Mouse (Mus musculus) stomach, embryonic 14.5 days (tissue): ENCODE data around the gene Fbxo10. TPM values are rescaled to one million over a fixed set of nuclear protein-coding genes. Genes with fewer than 3 reads are reported as not detected.
"Not testable (repeated sequence)": the region's sequence is repeated elsewhere in the genome, so short reads cannot be mapped to it uniquely, and the experiment has no call there.

Source experiments
- ATAC-seq: fragments of 200-750 bp; cut with Nextera tagmentation; 2 replicates; pipeline ENCODE4 v1.8.0; 2017; ENCODE audit warnings: low read depth, moderate TSS enrichment; ENCODE audit not compliant: insufficient number of reproducible peaks, insufficient read depth, low FRiP score
- H3K27ac ChIP-seq: fragments of 300-500 bp; sonication (generic); 2 replicates; pipeline ENCODE4 v1.5.1; 2014; ENCODE audit warnings: mild to moderate bottlenecking, low read length, moderate library complexity, mixed read lengths
- H3K27me3 ChIP-seq: fragments of 300-500 bp; sonication (generic); 2 replicates; pipeline ENCODE4 v1.6.1; 2014; ENCODE audit warnings: low read length, control low read depth, mixed read lengths; ENCODE audit not compliant: control insufficient read depth, insufficient read depth
- H3K36me3 ChIP-seq: fragments of 300-500 bp; sonication (generic); 2 replicates; pipeline ENCODE4 v1.6.1; 2014; ENCODE audit warnings: mild to moderate bottlenecking, control low read depth, low read length, moderate library complexity, mixed read lengths; ENCODE audit not compliant: control insufficient read depth, insufficient read depth
- H3K4me1 ChIP-seq: fragments of 300-500 bp; sonication (generic); 2 replicates; pipeline ENCODE4 v1.6.1; 2014; ENCODE audit warnings: low read length, control low read depth, mixed read lengths; ENCODE audit not compliant: control insufficient read depth, insufficient read depth
- H3K4me2 ChIP-seq: fragments of 300-500 bp; sonication (generic); replicated peaks from 2 replicates; pipeline ENCODE4 v1.6.1; 2014; ENCODE audit warnings: low read depth, low read length, control low read depth
- H3K4me3 ChIP-seq: fragments of 300-500 bp; sonication (generic); 2 replicates; pipeline ENCODE4 v1.5.1; 2014; ENCODE audit warnings: low read depth, low read length, control low read depth
- H3K9ac ChIP-seq: fragments of 300-500 bp; sonication (generic); replicated peaks from 2 replicates; pipeline ENCODE4 v1.6.1; 2014; ENCODE audit warnings: low read depth, mild to moderate bottlenecking, control low read depth, low read length, moderate library complexity, mixed read lengths
- H3K9me3 ChIP-seq: fragments of 300-500 bp; sonication (generic); 2 replicates; pipeline ENCODE4 v1.6.1; 2016; ENCODE audit warnings: low read depth, low read length, control low read depth; ENCODE audit not compliant: control insufficient read depth
- WGBS: fragments of 180-500 bp; shearing (Covaris S2); extraction: QIAGEN DNeasy Blood & Tissue Kit; methylation state at CpG from one replicate; pipeline ENCODE4 v1.1.7; 2014; 5-methylcytosine and 5-hydroxymethylcytosine counted together
- polyA plus RNA-seq: library from polyadenylated mRNA; unstranded; fragments of >200 nt; fragmentation: Nextera tagmentation; extraction: Ambion mirVana; gene quantifications from 2 replicates; pipeline ENCODE4 v1.2.1, GENCODE M21; 2014

Gene Fbxo10
- polyA plus RNA-seq, 1 experiment from 2014 or later: 11.4 TPM

GRCm38 (mm10) chr4:45066036-45066730 lies 18.2 kb downstream of the Fbxo10 start:
- no peak overlapping the region for H3K4me3 ChIP-seq
- no peak overlapping the region for H3K4me2 ChIP-seq
- H3K9ac ChIP-seq: no peak overlapping the region
- no peaks in the 10 kb centered on the region for H3K9me3 ChIP-seq
- no peak overlapping the region for H3K27ac ChIP-seq
- no peaks in the 10 kb centered on the region for H3K27me3 ChIP-seq
- H3K4me1 ChIP-seq: no peaks in the 10 kb centered on the region
- H3K36me3 ChIP-seq: peaks cover 6% of the 10 kb centered on the region; the same call in 1 of the 2 replicates
- no peak for ATAC-seq
- 44% methylated on average over 2 of the region's 2 CpGs for WGBS

- H3K27me3 ChIP-seq: no peaks in the 10 kb centered on the region
- 80% methylated on average over 2 of the region's 2 CpGs for WGBS
- no peak overlapping the region for H3K9ac ChIP-seq
- no peak overlapping the region for H3K4me2 ChIP-seq
- H3K4me3 ChIP-seq: no peak overlapping the region
- H3K9me3 ChIP-seq: no peaks in the 10 kb centered on the region
- no peaks in the 10 kb centered on the region for H3K4me1 ChIP-seq
- peaks cover 6% of the 10 kb centered on the region; the same call in 1 of the 2 replicates for H3K36me3 ChIP-seq
- no peak for ATAC-seq
- no peak overlapping the region for H3K27ac ChIP-seq
Measured at GRCm38 (mm10) chr4:45064577-45064976, 19.8 kb downstream of the Fbxo10 start.

GRCm38 (mm10) chr4:45063836-45064235 lies 20.6 kb downstream of the Fbxo10 start:
- H3K27me3 ChIP-seq, H3K4me2 ChIP-seq, H3K4me1 ChIP-seq, H3K9me3 ChIP-seq, H3K36me3 ChIP-seq, H3K9ac ChIP-seq, ATAC-seq, H3K4me3 ChIP-seq, H3K27ac ChIP-seq: not testable (repeated sequence)
- 94% methylated on average over 1 of the region's 1 CpGs for WGBS

GRCm38 (mm10) chr4:45055451-45055850 lies 29.0 kb downstream of the Fbxo10 start:
- H3K4me3 ChIP-seq: no peak overlapping the region
- peaks cover 17% of the 10 kb centered on the region for H3K36me3 ChIP-seq
- no peak overlapping the region for H3K4me2 ChIP-seq
- H3K9me3 ChIP-seq: no peaks in the 10 kb centered on the region
- ATAC-seq: no peak
- no peak overlapping the region for H3K9ac ChIP-seq
- 87% methylated on average over 8 of the region's 8 CpGs for WGBS
- no peaks in the 10 kb centered on the region for H3K27me3 ChIP-seq
- no peak overlapping the region for H3K27ac ChIP-seq
- no peaks in the 10 kb centered on the region for H3K4me1 ChIP-seq

- Histone ChIP-seq H3K4me3 (no peak overlapping the region), H3K4me1 (no peaks in the 10 kb centered on the region), H3K36me3 (peaks cover 17% of the 10 kb centered on the region), H3K9ac (no peak overlapping the region), H3K4me2 (no peak overlapping the region), H3K9me3 (no peaks in the 10 kb centered on the region), H3K27ac (no peak overlapping the region), H3K27me3 (no peaks in the 10 kb centered on the region)
- WGBS: 52% methylated on average over 3 of the region's 3 CpGs
- ATAC-seq: no peak
Measured at GRCm38 (mm10) chr4:45054862-45055261, 29.5 kb downstream of the Fbxo10 start.

- Histone ChIP-seq H3K9me3 (no peaks in the 10 kb centered on the region), H3K4me1 (no peaks in the 10 kb centered on the region), H3K36me3 (peaks cover 23% of the 10 kb centered on the region), H3K4me2 (no peak overlapping the region), H3K27me3 (no peaks in the 10 kb centered on the region), H3K9ac (no peak overlapping the region), H3K4me3 (no peak overlapping the region), H3K27ac (no peak overlapping the region)
- no peak for ATAC-seq
- 78% methylated on average over 9 of the region's 9 CpGs for WGBS
Measured at GRCm38 (mm10) chr4:45047956-45048355, 36.4 kb downstream of the Fbxo10 start.

GRCm38 (mm10) chr4:45047286-45047887 lies 37.0 kb downstream of the Fbxo10 start:
- no peaks in the 10 kb centered on the region for H3K4me1 ChIP-seq
- no peak overlapping the region for H3K27ac ChIP-seq
- H3K36me3 ChIP-seq: peaks cover 24% of the 10 kb centered on the region
- H3K9ac ChIP-seq: no peak overlapping the region
- H3K4me2 ChIP-seq: no peak overlapping the region
- 86% methylated on average over 9 of the region's 9 CpGs for WGBS
- H3K9me3 ChIP-seq: no peaks in the 10 kb centered on the region
- H3K27me3 ChIP-seq: no peaks in the 10 kb centered on the region
- ATAC-seq: no peak
- no peak overlapping the region for H3K4me3 ChIP-seq

GRCm38 (mm10) chr4:45046679-45047078 lies 37.7 kb downstream of the Fbxo10 start:
- Histone ChIP-seq H3K4me2 (no peak overlapping the region), H3K4me3 (no peak overlapping the region), H3K27me3 (no peaks in the 10 kb centered on the region), H3K9me3 (no peaks in the 10 kb centered on the region), H3K36me3 (peaks cover 29% of the 10 kb centered on the region), H3K27ac (no peak overlapping the region), H3K4me1 (no peaks in the 10 kb centered on the region), H3K9ac (no peak overlapping the region)
- 93% methylated on average over 5 of the region's 5 CpGs for WGBS
- ATAC-seq: no peak
